Mouse (Mus musculus) intestine, embryonic 14.5 days (tissue): ENCODE results near the gene Vipr1. TPM values are rescaled to one million over a fixed set of nuclear protein-coding genes. Genes with fewer than 3 reads are reported as not detected.
A peak's percentile ranks its signal among the peaks of the same experiment; 100 is the strongest.

Experiments
- ATAC-seq: fragments of 200-750 bp; cut with Nextera tagmentation; replicated peaks from 2 replicates; pipeline ENCODE4 v1.8.0; 2017; ENCODE audit warnings: low read depth, moderate number of reproducible peaks, moderate TSS enrichment, moderate library complexity; ENCODE audit not compliant: low FRiP score, low TSS enrichment
- DNase-seq: peaks from one replicate; pipeline ENCODE4 v3.0.0-alpha.2; 2018; ENCODE audit warnings: low spot score
- H3K27ac ChIP-seq: fragments of 300-500 bp; sonication (generic); 2 replicates; pipeline ENCODE4 v1.5.1; 2014; ENCODE audit warnings: low read depth, mild to moderate bottlenecking, control low read depth
- H3K27me3 ChIP-seq: fragments of 300-500 bp; sonication (generic); replicated peaks from 2 replicates; pipeline ENCODE4 v1.6.1; 2014; ENCODE audit warnings: low read length, control low read depth; ENCODE audit not compliant: control insufficient read depth, insufficient read depth
- H3K36me3 ChIP-seq: fragments of 300-500 bp; sonication (generic); 2 replicates; pipeline ENCODE4 v1.6.1; 2014; ENCODE audit warnings: low read length, control low read depth; ENCODE audit not compliant: control insufficient read depth, insufficient read depth
- H3K4me1 ChIP-seq: fragments of 300-500 bp; sonication (generic); replicated peaks from 2 replicates; pipeline ENCODE4 v1.6.1; 2014; ENCODE audit warnings: low read length, control low read depth, mixed read lengths; ENCODE audit not compliant: control insufficient read depth, insufficient read depth
- H3K4me2 ChIP-seq: fragments of 300-500 bp; sonication (generic); 2 replicates; pipeline ENCODE4 v1.6.1; 2014; ENCODE audit warnings: low read length
- H3K4me3 ChIP-seq: fragments of 300-500 bp; sonication (generic); 2 replicates; pipeline ENCODE4 v1.5.1; 2014; ENCODE audit warnings: low read depth, low read length, control low read depth, mixed read lengths
- H3K9ac ChIP-seq: fragments of 300-500 bp; sonication (generic); 2 replicates; pipeline ENCODE4 v1.6.1; 2014; ENCODE audit warnings: mild to moderate bottlenecking, low read length
- H3K9me3 ChIP-seq: fragments of 300-500 bp; sonication (generic); 2 replicates; pipeline ENCODE4 v1.6.1; 2016; ENCODE audit warnings: low read length, control low read depth; ENCODE audit not compliant: control insufficient read depth
- WGBS: fragments of 180-500 bp; shearing (Covaris S2); extraction: QIAGEN DNeasy Blood & Tissue Kit; methylation state at CpG from one replicate; pipeline ENCODE4 v1.1.7; 2014; 5-methylcytosine and 5-hydroxymethylcytosine counted together
- polyA plus RNA-seq: library from polyadenylated mRNA; unstranded; fragments of >200 nt; fragmentation: Nextera tagmentation; extraction: Ambion mirVana; gene quantifications from 2 replicates; pipeline ENCODE4 v1.2.1, GENCODE M21; 2014

Vipr1 gene
- polyA plus RNA-seq, 1 experiment from 2014 or later, result 5.9 TPM

GRCm38 (mm10) chr9:121677069-121677468, 34.6 kb downstream of the Vipr1 start:
- H3K4me1 ChIP-seq, result peaks cover 6% of the 10 kb centered on the region; the same call in 1 of the 2 replicates
- DNase-seq (no peak), ATAC-seq (no peak)
- no peak overlapping the region for H3K27ac ChIP-seq
- H3K36me3 ChIP-seq, result no peaks in the 10 kb centered on the region
- WGBS, result 16% methylated on average over 4 of the region's 4 CpGs
- H3K9ac ChIP-seq, result no peak overlapping the region
- H3K4me3 ChIP-seq, result no peak overlapping the region
- H3K9me3 ChIP-seq, result no peaks in the 10 kb centered on the region
- H3K27me3 ChIP-seq, result no peaks in the 10 kb centered on the region
- H3K4me2 ChIP-seq, result no peak overlapping the region

- Histone ChIP-seq H3K36me3 (no peaks in the 10 kb centered on the region), H3K9me3 (no peaks in the 10 kb centered on the region), H3K27ac (no peak overlapping the region), H3K27me3 (no peaks in the 10 kb centered on the region), H3K4me3 (no peak overlapping the region), H3K9ac (no peak overlapping the region), H3K4me1 (0 out of 2 replicates have a peak, but pooled peaks cover 6% of the 10 kb centered on the region), H3K4me2 (no peak overlapping the region)
- ATAC-seq (no peak), DNase-seq (no peak)
- WGBS, result 30% methylated on average over 8 of the region's 8 CpGs
Observed at GRCm38 (mm10) chr9:121677476-121677875, 35.0 kb downstream of the Vipr1 start.

- peak; percentile 73 for DNase-seq
- Histone ChIP-seq H3K4me3 (no peak overlapping the region), H3K27ac (no peak overlapping the region), H3K9ac (no peak overlapping the region), H3K9me3 (no peaks in the 10 kb centered on the region), H3K36me3 (peaks cover 14% of the 10 kb centered on the region), H3K4me2 (no peak overlapping the region), H3K27me3 (no peaks in the 10 kb centered on the region), H3K4me1 (0 out of 2 replicates have a peak, but pooled peaks cover 6% of the 10 kb centered on the region)
- peak; percentile 66 for ATAC-seq
- 32% methylated on average over 6 of the region's 6 CpGs for WGBS
Observed at GRCm38 (mm10) chr9:121679549-121679948, 37.0 kb downstream of the Vipr1 start.

GRCm38 (mm10) chr9:121681191-121681590, 38.7 kb downstream of the Vipr1 start:
- no peak overlapping the region for H3K9ac ChIP-seq
- no peaks in the 10 kb centered on the region for H3K9me3 ChIP-seq
- H3K27me3 ChIP-seq, result no peaks in the 10 kb centered on the region
- no peak overlapping the region for H3K4me2 ChIP-seq
- WGBS, result 81% methylated on average over 8 of the region's 8 CpGs
- no peak overlapping the region for H3K4me3 ChIP-seq
- H3K36me3 ChIP-seq, result peaks cover 26% of the 10 kb centered on the region
- no peak overlapping the region for H3K27ac ChIP-seq
- ATAC-seq (no peak), DNase-seq (no peak)
- 0 out of 2 replicates have a peak, but pooled peaks cover 6% of the 10 kb centered on the region for H3K4me1 ChIP-seq

- no peak for ATAC-seq
Observed at GRCm38 (mm10) chr9:121682037-121682680, 39.6 kb downstream of the Vipr1 start.

GRCm38 (mm10) chr9:121684702-121685101, 42.2 kb downstream of the Vipr1 start:
- H3K36me3 ChIP-seq, result peaks cover 40% of the 10 kb centered on the region

More at GRCm38 (mm10) chr9:121682037-121682680, 39.6 kb downstream of the Vipr1 start:
- 75% methylated on average over 18 of the region's 18 CpGs for WGBS
- Histone ChIP-seq H3K4me1 (0 out of 2 replicates have a peak, but pooled peaks cover 3% of the 10 kb centered on the region), H3K27ac (no peak overlapping the region), H3K4me2 (no peak overlapping the region), H3K27me3 (no peaks in the 10 kb centered on the region), H3K4me3 (no peak overlapping the region), H3K9me3 (no peaks in the 10 kb centered on the region), H3K9ac (no peak overlapping the region), H3K36me3 (peaks cover 27% of the 10 kb centered on the region)
- no peak for DNase-seq

GRCm38 (mm10) chr9:121690200-121690651, 47.7 kb downstream of the Vipr1 start:
- H3K9ac ChIP-seq, result no peak overlapping the region
- no peak overlapping the region for H3K4me3 ChIP-seq
- ATAC-seq (no peak), DNase-seq (no peak)
- H3K27me3 ChIP-seq, result no peaks in the 10 kb centered on the region
- H3K4me2 ChIP-seq, result no peak overlapping the region
- 79% methylated on average over 15 of the region's 15 CpGs for WGBS
- no peaks in the 10 kb centered on the region for H3K9me3 ChIP-seq
- H3K27ac ChIP-seq, result no peak overlapping the region
- H3K36me3 ChIP-seq, result peaks cover 50% of the 10 kb centered on the region
- no peaks in the 10 kb centered on the region for H3K4me1 ChIP-seq

More at GRCm38 (mm10) chr9:121684702-121685101, 42.2 kb downstream of the Vipr1 start:
- H3K4me2 ChIP-seq, result no peak overlapping the region
- no peaks in the 10 kb centered on the region for H3K9me3 ChIP-seq
- H3K4me3 ChIP-seq, result no peak overlapping the region
- no peaks in the 10 kb centered on the region for H3K27me3 ChIP-seq
- H3K27ac ChIP-seq, result no peak overlapping the region
- no peak for ATAC-seq
- no peaks in the 10 kb centered on the region for H3K4me1 ChIP-seq
- WGBS, result 76% methylated on average over 7 of the region's 7 CpGs
- no peak overlapping the region for H3K9ac ChIP-seq
- no peak for DNase-seq

- Histone ChIP-seq H3K27ac (no peak overlapping the region), H3K27me3 (no peaks in the 10 kb centered on the region), H3K4me2 (no peak overlapping the region), H3K36me3 (peaks cover 47% of the 10 kb centered on the region), H3K4me3 (no peak overlapping the region), H3K4me1 (no peaks in the 10 kb centered on the region), H3K9me3 (no peaks in the 10 kb centered on the region), H3K9ac (no peak overlapping the region)
- ATAC-seq (no peak), DNase-seq (no peak)
- WGBS, result 90% methylated on average over 7 of the region's 7 CpGs
Observed at GRCm38 (mm10) chr9:121690734-121691133, 48.2 kb downstream of the Vipr1 start.

GRCm38 (mm10) chr9:121694736-121695135, 52.2 kb downstream of the Vipr1 start:
- 76% methylated on average over 12 of the region's 12 CpGs for WGBS
- H3K4me3 ChIP-seq, result no peak overlapping the region
- no peak overlapping the region for H3K9ac ChIP-seq
- H3K9me3 ChIP-seq, result no peaks in the 10 kb centered on the region
- no peak for ATAC-seq
- H3K4me2 ChIP-seq, result no peak overlapping the region
- DNase-seq, result no peak
- H3K4me1 ChIP-seq, result no peaks in the 10 kb centered on the region
- H3K27me3 ChIP-seq, result no peaks in the 10 kb centered on the region
- H3K36me3 ChIP-seq, result peaks cover 32% of the 10 kb centered on the region
- no peak overlapping the region for H3K27ac ChIP-seq
